8 mouse cellular contexts compared by ENCODE assay signal in the genomic region with DNA sequence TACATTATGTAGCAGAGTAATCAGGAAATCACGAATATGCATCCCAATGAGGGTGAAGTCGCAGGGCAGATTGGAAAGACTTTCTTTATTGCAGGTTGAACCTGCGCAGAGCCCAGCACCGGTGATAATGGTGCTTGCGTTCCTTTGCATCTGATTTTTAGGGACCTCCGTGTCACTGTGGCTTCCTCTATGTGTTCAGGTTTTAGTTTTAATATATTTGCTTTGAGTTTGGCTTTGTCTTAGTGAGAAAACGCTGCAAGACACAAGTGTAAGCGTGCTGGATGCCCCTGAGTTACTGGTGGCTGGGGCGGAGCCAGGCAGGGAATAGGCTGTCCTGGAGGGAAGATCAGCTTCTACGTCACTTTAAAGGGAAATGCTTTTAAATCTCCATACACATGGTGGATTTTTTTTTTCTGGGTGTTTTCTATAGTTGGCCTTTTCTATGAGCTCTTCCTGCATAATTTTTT. TPM values are rescaled to one million over a fixed set of nuclear protein-coding genes. Genes with fewer than 3 reads are reported as not detected.
DNase-seq lines count a peak whose midpoint lies in the region; ATAC-seq and TF ChIP-seq lines count a peak whose summit lies in the region.

No protein-coding gene starts in this region.

- H3K9ac ChIP-seq in heart, adult 2 months (ENCODE audit: low read depth, low read length), result peak overlapping the region; percentile 62
- peak overlapping the region; percentile 31; the same call in 1 of the 2 replicates for H3K9ac ChIP-seq in liver, embryonic 13.5 days
- H3K9ac ChIP-seq in midbrain, postnatal 0 days (replicated peaks; ENCODE audit: low read length, poor library complexity, severe bottlenecking), result peak overlapping the region; percentile 55

- intact Hi-C loops in heart, adult 2 months (cut with DNase I), result no loop called here

- peak overlapping the region; percentile 72 for H3K4me2 ChIP-seq in liver, embryonic 13.5 days
- peak overlapping the region; percentile 85 for H3K4me2 ChIP-seq in midbrain, postnatal 0 days (ENCODE audit: low read depth, low read length, poor library complexity, severe bottlenecking)

- H3K36me3 ChIP-seq in thymus, adult 2 months (ENCODE audit: control insufficient read depth, insufficient read depth, low read length), result no peaks in the 10 kb centered on the region
- H3K36me3 ChIP-seq in heart, adult 2 months (ENCODE audit: control insufficient read depth, insufficient read depth, low read length), result no peaks in the 10 kb centered on the region
- H3K36me3 ChIP-seq in kidney, adult 2 months (ENCODE audit: control insufficient read depth, insufficient read depth, low read length), result no peaks in the 10 kb centered on the region
- H3K36me3 ChIP-seq in liver, embryonic 13.5 days, result no peaks in the 10 kb centered on the region
- H3K36me3 ChIP-seq in midbrain, postnatal 0 days (ENCODE audit: insufficient read depth, low read length), result no peaks in the 10 kb centered on the region

- H3K27me3 ChIP-seq in thymus, adult 2 months (ENCODE audit: control insufficient read depth, insufficient read depth, low read length), result no peaks in the 10 kb centered on the region
- H3K27me3 ChIP-seq in heart, adult 2 months (ENCODE audit: control insufficient read depth, insufficient read depth, low read length), result no peaks in the 10 kb centered on the region
- H3K27me3 ChIP-seq in kidney, adult 2 months (replicated peaks; ENCODE audit: control insufficient read depth, insufficient read depth, low read length), result no peaks in the 10 kb centered on the region
- no peaks in the 10 kb centered on the region for H3K27me3 ChIP-seq in liver, embryonic 13.5 days
- no peaks in the 10 kb centered on the region for H3K27me3 ChIP-seq in midbrain, postnatal 0 days (ENCODE audit: insufficient read depth, low read length)

- TF ChIP-seq EP300 in heart, adult 2 months (IDR thresholded peaks at IDR 0.05; ENCODE audit: insufficient read depth, low read depth, low read length), result no peak

- peaks cover 11% of the 10 kb centered on the region for H3K4me1 ChIP-seq in thymus, adult 2 months (replicated peaks; ENCODE audit: control insufficient read depth, insufficient read depth, low read length)
- peaks cover 2% of the 10 kb centered on the region; the same call in 1 of the 2 replicates for H3K4me1 ChIP-seq in heart, adult 2 months (ENCODE audit: control insufficient read depth, insufficient read depth, low read length)
- no peaks in the 10 kb centered on the region for H3K4me1 ChIP-seq in kidney, adult 2 months (ENCODE audit: control insufficient read depth, insufficient read depth, low read length)
- peaks cover 15% of the 10 kb centered on the region for H3K4me1 ChIP-seq in liver, embryonic 13.5 days (replicated peaks)
- 0 out of 2 replicates have a peak, but pooled peaks cover 3% of the 10 kb centered on the region for H3K4me1 ChIP-seq in midbrain, postnatal 0 days (ENCODE audit: insufficient read depth, low read length)

- TF ChIP-seq POLR2A in thymus, adult 2 months (IDR thresholded peaks at IDR 0.05; ENCODE audit: control insufficient read depth, extremely low read depth, insufficient read depth, low read length, poor library complexity), result no peak
- TF ChIP-seq POLR2A in heart, adult 2 months (IDR thresholded peaks at IDR 0.05; ENCODE audit: insufficient read depth, low read depth, low read length), result peak; percentile 82
- no peak for TF ChIP-seq POLR2A in kidney, adult 2 months (IDR thresholded peaks at IDR 0.05; ENCODE audit: low read depth, low read length)

- no peaks in the 10 kb centered on the region for H3K9me3 ChIP-seq in liver, embryonic 13.5 days (replicated peaks)
- no peaks in the 10 kb centered on the region for H3K9me3 ChIP-seq in midbrain, postnatal 0 days (ENCODE audit: low read length)

- no peak for DNase-seq in thymus, adult 2 months
- no peak for DNase-seq in thymus, adult 18-20 months
- peak; percentile 77 for DNase-seq in embryo, embryonic 10 days (ENCODE audit: low spot score)
- peak; percentile 64 to 65 for DNase-seq in heart, adult 2 months
- peak; percentile 60 for DNase-seq in kidney, adult 2 months
- no peak for DNase-seq in liver, embryonic 13.5 days
- peak; percentile 82 for DNase-seq in midbrain, postnatal 0 days (ENCODE audit: low spot score)

- WGBS in thymus, adult 2 months, result 22% methylated on average over 10 of the region's 10 CpGs
- WGBS in heart, adult 2 months, result 2% methylated on average over 10 of the region's 10 CpGs
- WGBS in kidney, adult 2 months, result 1% methylated on average over 10 of the region's 10 CpGs
- 8% methylated on average over 10 of the region's 10 CpGs for WGBS in liver, embryonic 13.5 days (ENCODE audit: insufficient replicate concordance)
- WGBS in midbrain, postnatal 0 days, result 1% methylated on average over 10 of the region's 10 CpGs

- H3K27ac ChIP-seq in thymus, adult 2 months (ENCODE audit: control insufficient read depth, insufficient read depth, low read length), result peak overlapping the region; percentile 38; the same call in 1 of the 2 replicates
- peak overlapping the region; percentile 83 for H3K27ac ChIP-seq in heart, adult 2 months
- no peak overlapping the region for H3K27ac ChIP-seq in kidney, adult 2 months (ENCODE audit: insufficient read depth, low read depth, low read length)
- H3K27ac ChIP-seq in liver, embryonic 13.5 days, result peak overlapping the region; percentile 50
- H3K27ac ChIP-seq in midbrain, postnatal 0 days (ENCODE audit: low read depth, low read length), result peak overlapping the region; percentile 70

- no peaks in the 10 kb centered on the region for H3K79me2 ChIP-seq in heart, adult 2 months (replicated peaks; ENCODE audit: control insufficient read depth, insufficient read depth, low read length)

- peak overlapping the region; percentile 23 for H3K4me3 ChIP-seq in thymus, adult 2 months (ENCODE audit: control insufficient read depth, insufficient read depth, low read length)
- peak overlapping the region; percentile 50 for H3K4me3 ChIP-seq in heart, adult 2 months
- peak overlapping the region; percentile 54 for H3K4me3 ChIP-seq in kidney, adult 2 months (ENCODE audit: insufficient read depth, low read depth, low read length)
- H3K4me3 ChIP-seq in liver, embryonic 13.5 days (replicated peaks), result peak overlapping the region; percentile 63
- H3K4me3 ChIP-seq in midbrain, postnatal 0 days (ENCODE audit: low read depth, low read length), result peak overlapping the region; percentile 53

- TF ChIP-seq CTCF in thymus, adult 2 months (IDR thresholded peaks at IDR 0.05; ENCODE audit: borderline replicate concordance, control insufficient read depth, extremely low read depth, insufficient read depth, low read length, poor library complexity), result no peak
- no peak for TF ChIP-seq CTCF in heart, adult 2 months (IDR thresholded peaks at IDR 0.05)
- TF ChIP-seq CTCF in kidney, adult 2 months (conservative IDR thresholded peaks at IDR 0.05; ENCODE audit: insufficient read depth, insufficient read length, low read depth, low read length), result no peak
- TF ChIP-seq CTCF in midbrain, postnatal 0 days (IDR thresholded peaks at IDR 0.05), result no peak

- ATAC-seq in liver, embryonic 13.5 days (ENCODE audit: low read depth), result peak; percentile 68
- ATAC-seq in midbrain, postnatal 0 days (ENCODE audit: low FRiP score), result peak; percentile 87
- ATAC-seq in monocyte, adult 5-6 weeks (replicated peaks; ENCODE audit: insufficient number of reproducible peaks, low FRiP score, low TSS enrichment, poor library complexity, severe bottlenecking), result no peak

RNA-seq across cellular contexts. Expression of a gene that starts 43.8 kb away (rescaled TPM):
- 19.2 and 21.9 TPM in 2 replicates for polyA plus RNA-seq in thymus, adult 2 months (2012; rRNA removed)
- 10 to 100 TPM; 19.9 TPM for total RNA-seq in heart, adult 2 months (2021)
- 25.8 and 35.2 TPM in 2 replicates for polyA plus RNA-seq in heart, adult 2 months (2012; rRNA removed)
- 34.6 and 36.7 TPM in 2 replicates for polyA plus RNA-seq in kidney, adult 2 months (2012; rRNA removed)
- 13.8 and 14.7 TPM in 2 replicates for polyA plus RNA-seq in liver, embryonic 13.5 days (2015; fragmentation: Nextera tagmentation; extraction: Ambion mirVana)
- total RNA-seq in midbrain, postnatal 0 days (2014; rRNA removed), result 43.7 and 62.3 TPM in 2 replicates
- 49.3 and 51.6 TPM in 2 replicates for polyA plus RNA-seq in midbrain, postnatal 0 days (2015; fragmentation: Nextera tagmentation; extraction: Ambion mirVana)
- total RNA-seq in monocyte, adult 5-6 weeks (2017), result 9.7 to 15.5 TPM (median 11.2 TPM) in 3 replicates

RNA-seq across cellular contexts. Expression of a gene that starts 48.2 kb away (rescaled TPM):
- 13.2 and 13.7 TPM in 2 replicates for polyA plus RNA-seq in thymus, adult 2 months (2012; rRNA removed)
- total RNA-seq in heart, adult 2 months (2021), result 10 to 100 TPM in 1 of 2 experiments, 1 to 10 TPM in 1; 8.7 to 10.3 TPM
- polyA plus RNA-seq in heart, adult 2 months (2012; rRNA removed), result 6.4 and 11.4 TPM in 2 replicates
- 14.1 and 15.9 TPM in 2 replicates for polyA plus RNA-seq in kidney, adult 2 months (2012; rRNA removed)
- 17.9 and 20.2 TPM in 2 replicates for polyA plus RNA-seq in liver, embryonic 13.5 days (2015; fragmentation: Nextera tagmentation; extraction: Ambion mirVana)
- 4.3 and 7.4 TPM in 2 replicates for total RNA-seq in midbrain, postnatal 0 days (2014; rRNA removed)
- polyA plus RNA-seq in midbrain, postnatal 0 days (2015; fragmentation: Nextera tagmentation; extraction: Ambion mirVana), result 7.3 and 9.0 TPM in 2 replicates
- 9.3 to 26.2 TPM (median 25.2 TPM) in 3 replicates for total RNA-seq in monocyte, adult 5-6 weeks (2017)

RNA-seq across cellular contexts. Expression of a gene that starts 56.1 kb away (rescaled TPM):
- polyA plus RNA-seq in thymus, adult 2 months (2012; rRNA removed), result 0.59 and 1.0 TPM in 2 replicates
- not detected for total RNA-seq in heart, adult 2 months (2021)
- 0.21 TPM in 1 of 2 replicates, not detected in the other for polyA plus RNA-seq in heart, adult 2 months (2012; rRNA removed)
- polyA plus RNA-seq in kidney, adult 2 months (2012; rRNA removed), result not detected in 2 replicates
- polyA plus RNA-seq in liver, embryonic 13.5 days (2015; fragmentation: Nextera tagmentation; extraction: Ambion mirVana), result not detected in 2 replicates
- total RNA-seq in midbrain, postnatal 0 days (2014; rRNA removed), result 27.8 and 37.9 TPM in 2 replicates
- polyA plus RNA-seq in midbrain, postnatal 0 days (2015; fragmentation: Nextera tagmentation; extraction: Ambion mirVana), result 6.4 and 7.4 TPM in 2 replicates
- not detected in 3 replicates for total RNA-seq in monocyte, adult 5-6 weeks (2017)

Comparison
In these comparisons a context has a peak if more than half of its experiments do, and no peak if none do; other contexts are left out.
1. DNase-seq: peak in embryo, embryonic 10 days (single experiment), heart, adult 2 months (2 of 2), kidney, adult 2 months (single experiment) and midbrain, postnatal 0 days (single experiment); none in thymus, adult 2 months (single experiment), thymus, adult 18-20 months (0 of 2) and liver, embryonic 13.5 days (single experiment).
2. Peak in every context shown above with its lines, with median percentiles within 50 percentile points of each other: H3K4me3 ChIP-seq and H3K9ac ChIP-seq.